Mouse (Mus musculus): ENCODE measurements around the gene Etnppl.

DNA sequence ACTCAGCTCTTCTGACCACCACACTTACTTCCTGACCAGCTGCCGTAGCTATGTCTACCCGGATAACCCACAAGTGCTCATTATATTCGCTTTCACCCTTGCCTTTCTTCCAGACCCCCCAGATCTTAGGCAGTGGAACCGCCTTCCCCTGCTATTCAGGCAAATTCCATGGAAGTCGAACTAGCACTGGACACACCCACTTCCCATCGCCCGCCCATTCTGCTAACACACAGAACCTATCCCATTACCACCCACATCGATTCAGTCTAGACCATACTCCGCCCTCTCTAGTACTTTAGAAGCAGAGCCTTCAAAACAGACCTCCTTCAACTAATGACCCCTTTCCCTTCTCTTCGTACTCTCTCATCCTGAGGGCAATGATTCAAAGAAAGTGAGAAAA is 15.8 kb upstream of the Etnppl start:
- TF ChIP-seq POLR2A (IDR thresholded peaks at IDR 0.05; ENCODE audit: low read depth, low read length) (no peak), CTCF (IDR thresholded peaks at IDR 0.05; ENCODE audit: extremely low read depth, insufficient read depth, insufficient read length, insufficient replicate concordance) (no peak)
